Mouse (Mus musculus): Measurements from ENCODE around the gene Fbxo40. TPM values are rescaled to one million over a fixed set of nuclear protein-coding genes. Genes with fewer than 3 reads are reported as not detected.
A peak's percentile ranks its signal among the peaks of the same experiment; 100 is the strongest.

Gene Fbxo40
- polyA plus RNA-seq, 1 experiment from 2014 or later: not detected

DNA sequence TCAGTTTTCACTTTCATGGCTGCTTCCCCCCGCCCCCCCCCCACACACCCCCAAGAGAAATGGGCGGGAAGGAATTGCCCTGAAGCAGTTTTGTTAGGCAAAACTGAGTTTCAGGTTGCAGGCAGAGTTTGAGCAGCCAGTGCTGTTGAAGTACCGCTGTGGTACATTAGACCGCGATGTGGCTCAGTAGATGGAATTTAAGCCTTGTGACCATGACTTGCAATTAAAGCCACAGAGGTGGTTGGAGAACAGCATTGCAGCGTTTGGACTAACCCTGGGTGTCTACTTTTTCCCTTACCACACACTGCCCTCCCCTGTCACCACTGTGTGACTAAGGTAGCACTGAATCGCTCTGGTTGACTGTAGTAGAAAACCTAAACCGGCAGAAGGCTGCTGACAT, 774 bp downstream of the Fbxo40 start:
- WGBS (ENCODE audit: insufficient replicate concordance): 61% methylated on average over 8 of the region's 8 CpGs
- Histone ChIP-seq H3K36me3 (no peaks in the 10 kb centered on the region), H3K27me3 (no peaks in the 10 kb centered on the region), H3K4me2 (no peak overlapping the region), H3K27ac (no peak overlapping the region), H3K4me1 (replicated peaks) (no peaks in the 10 kb centered on the region), H3K9me3 (replicated peaks) (no peaks in the 10 kb centered on the region), H3K4me3 (replicated peaks) (no peak overlapping the region), H3K9ac (no peak overlapping the region)
- ATAC-seq (ENCODE audit: low read depth) (no peak), DNase-seq (no peak)

DNA sequence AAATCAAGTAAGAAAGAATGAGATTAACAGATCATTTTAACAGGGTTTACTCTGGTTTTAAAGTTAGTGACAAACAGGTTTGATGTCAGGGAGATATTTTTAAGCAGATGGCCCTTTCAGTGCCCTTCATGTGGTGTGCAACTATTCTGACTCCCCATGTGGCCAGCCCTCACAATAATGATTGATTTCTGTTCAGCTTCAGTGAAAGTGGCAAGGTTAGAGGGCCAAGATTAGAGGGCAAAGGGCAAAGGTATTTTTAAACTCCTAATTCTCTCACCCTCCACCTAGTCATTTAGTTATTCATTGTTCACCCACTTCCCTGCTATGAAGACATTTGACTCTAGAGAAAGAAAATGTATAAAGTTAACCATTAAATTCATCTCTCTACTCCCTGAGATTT, 2.2 kb downstream of the Fbxo40 start:
- DNase-seq (no peak), ATAC-seq (ENCODE audit: low read depth) (no peak)
- no peak overlapping the region for H3K27ac ChIP-seq

DNA sequence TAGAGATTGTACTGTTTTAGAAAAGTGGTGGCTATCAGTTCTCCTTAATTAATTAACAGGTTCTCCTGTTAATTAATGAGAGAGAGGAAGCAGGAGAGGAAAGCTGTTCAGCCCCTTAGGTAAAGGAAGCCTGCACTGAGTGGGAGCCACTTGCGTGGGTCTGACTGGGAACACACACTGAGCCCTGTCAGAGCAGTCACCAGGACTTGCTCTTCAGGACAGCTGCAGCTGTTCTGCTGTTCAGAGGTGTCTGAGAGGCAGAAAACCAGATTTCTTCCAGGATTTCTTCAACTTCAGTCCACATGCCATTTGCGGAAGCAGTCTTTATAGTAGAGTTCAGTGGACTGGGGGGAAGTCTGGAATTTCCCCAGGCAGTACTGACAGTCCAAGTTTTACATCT, 2.9 kb downstream of the Fbxo40 start:
- Histone ChIP-seq H3K4me2 (no peak overlapping the region), H3K4me1 (replicated peaks) (no peaks in the 10 kb centered on the region), H3K36me3 (no peaks in the 10 kb centered on the region), H3K9ac (no peak overlapping the region), H3K4me3 (replicated peaks) (no peak overlapping the region), H3K27ac (no peak overlapping the region), H3K27me3 (no peaks in the 10 kb centered on the region), H3K9me3 (replicated peaks) (no peaks in the 10 kb centered on the region)
- ATAC-seq (ENCODE audit: low read depth) (no peak), DNase-seq (no peak)
- WGBS (ENCODE audit: insufficient replicate concordance): 57% methylated on average over 2 of the region's 2 CpGs

More for the DNA sequence above, 2.2 kb downstream of the Fbxo40 start:
- no peak overlapping the region for H3K4me3 ChIP-seq (replicated peaks)
- H3K36me3 ChIP-seq: no peaks in the 10 kb centered on the region
- H3K4me1 ChIP-seq (replicated peaks): no peaks in the 10 kb centered on the region
- H3K9ac ChIP-seq: no peak overlapping the region
- no peaks in the 10 kb centered on the region for H3K27me3 ChIP-seq
- no peak overlapping the region for H3K4me2 ChIP-seq
- no peaks in the 10 kb centered on the region for H3K9me3 ChIP-seq (replicated peaks)

DNA sequence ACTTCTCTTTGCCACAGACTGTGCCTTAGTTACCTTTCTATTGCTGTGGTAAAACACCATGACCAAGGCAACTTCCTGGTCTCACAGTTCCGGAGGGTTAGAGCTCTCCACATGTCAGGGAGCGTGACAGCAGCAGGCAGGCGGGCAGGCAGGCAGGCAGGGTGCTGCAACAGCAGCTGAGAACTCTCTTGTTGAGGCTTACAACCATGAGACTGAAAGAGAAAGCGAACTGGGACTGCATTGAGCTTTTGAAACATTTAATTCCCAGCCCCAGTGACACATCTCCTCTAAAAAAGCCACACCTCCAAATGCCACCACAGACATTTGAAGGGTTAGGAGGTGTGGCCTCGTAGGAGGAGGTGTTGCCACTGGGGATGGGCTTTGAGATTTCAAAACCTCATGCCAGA, 4.6 kb downstream of the Fbxo40 start:
- Histone ChIP-seq H3K4me2 (peak overlapping the region; percentile 39), H3K9ac (no peak overlapping the region), H3K36me3 (no peaks in the 10 kb centered on the region), H3K27me3 (no peaks in the 10 kb centered on the region), H3K4me3 (replicated peaks) (peak overlapping the region; percentile 21; the same call in 1 of the 2 replicates), H3K27ac (no peak overlapping the region), H3K9me3 (replicated peaks) (no peaks in the 10 kb centered on the region), H3K4me1 (replicated peaks) (no peaks in the 10 kb centered on the region)
- ATAC-seq (ENCODE audit: low read depth) (peak; percentile 66), DNase-seq (peak; percentile 3)
- WGBS (ENCODE audit: insufficient replicate concordance): 26% methylated on average over 5 of the region's 5 CpGs

DNA sequence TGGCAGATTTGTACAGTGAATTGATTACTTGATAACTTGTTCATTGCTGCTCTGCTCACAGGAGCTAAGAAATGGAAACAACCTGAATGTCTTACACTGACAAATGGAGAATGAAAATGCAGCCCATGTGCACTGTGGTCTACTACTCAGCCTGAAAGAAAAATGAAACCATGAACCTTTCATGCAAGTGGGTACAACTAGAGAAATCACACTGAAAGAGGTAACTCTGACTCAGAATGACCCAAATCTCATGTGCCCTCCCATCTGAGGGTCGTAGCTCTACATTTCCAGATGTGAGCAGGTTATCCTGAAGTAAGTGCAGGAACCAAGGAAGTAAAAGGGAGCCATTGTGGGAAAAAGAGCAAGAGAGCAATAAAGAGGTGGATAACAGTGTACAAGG, 6.5 kb downstream of the Fbxo40 start:
- DNase-seq (no peak), ATAC-seq (ENCODE audit: low read depth) (no peak)
- Histone ChIP-seq H3K4me1 (replicated peaks) (no peaks in the 10 kb centered on the region), H3K9me3 (replicated peaks) (no peaks in the 10 kb centered on the region), H3K36me3 (no peaks in the 10 kb centered on the region), H3K27me3 (no peaks in the 10 kb centered on the region), H3K9ac (no peak overlapping the region), H3K4me3 (replicated peaks) (no peak overlapping the region), H3K4me2 (no peak overlapping the region), H3K27ac (no peak overlapping the region)
- 73% methylated on average over 1 of the region's 1 CpGs for WGBS (ENCODE audit: insufficient replicate concordance)

DNA sequence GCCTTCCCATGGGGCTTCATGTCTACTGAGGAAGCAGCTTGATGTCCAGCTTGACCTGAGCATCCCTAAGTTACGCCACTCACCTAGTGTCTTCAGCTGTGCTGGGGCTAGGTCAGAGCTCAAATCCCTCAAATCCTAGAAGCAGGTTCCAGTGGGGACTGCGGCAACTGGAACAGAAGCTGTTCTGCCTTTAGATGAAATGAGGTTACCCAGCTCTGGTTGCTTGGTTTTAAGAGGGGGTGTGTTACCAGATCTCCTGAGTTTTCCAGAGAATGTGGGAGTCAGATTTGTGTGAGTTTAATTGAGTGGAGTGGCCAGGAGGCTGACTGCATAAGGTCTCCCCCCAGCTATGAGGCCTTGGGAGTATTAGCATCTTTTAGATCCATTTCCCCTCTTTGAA, 11.1 kb downstream of the Fbxo40 start:
- 84% methylated on average over 2 of the region's 2 CpGs for WGBS (ENCODE audit: insufficient replicate concordance)
- no peaks in the 10 kb centered on the region for H3K4me1 ChIP-seq (replicated peaks)
- no peaks in the 10 kb centered on the region for H3K27me3 ChIP-seq
- no peaks in the 10 kb centered on the region for H3K36me3 ChIP-seq
- H3K9ac ChIP-seq: no peak overlapping the region
- H3K27ac ChIP-seq: no peak overlapping the region
- H3K9me3 ChIP-seq (replicated peaks): no peaks in the 10 kb centered on the region
- no peak overlapping the region for H3K4me3 ChIP-seq (replicated peaks)
- ATAC-seq (ENCODE audit: low read depth): no peak
- DNase-seq: no peak
- no peak overlapping the region for H3K4me2 ChIP-seq

DNA sequence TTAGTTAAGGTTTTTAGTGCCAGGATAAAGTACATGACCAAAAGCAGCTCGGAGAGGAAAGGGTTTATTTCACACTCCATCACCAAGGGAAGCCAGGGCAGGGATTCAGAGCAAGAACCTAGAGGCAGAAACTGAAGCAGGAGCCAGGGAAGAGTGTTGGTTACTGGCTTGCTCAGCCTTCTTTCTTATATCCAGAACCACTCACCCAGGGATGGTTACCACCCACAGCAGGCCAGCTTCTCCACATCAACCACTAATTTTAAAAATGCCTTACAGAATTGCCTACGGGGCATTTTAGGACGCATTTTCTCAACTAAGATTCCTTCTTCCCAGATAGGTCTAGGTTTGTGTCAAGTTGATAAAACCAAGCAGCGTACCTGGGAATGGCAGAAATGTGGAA, 26.9 kb downstream of the Fbxo40 start:
- whole genome bisulfite sequencing (ENCODE audit: insufficient replicate concordance): 70% methylated on average over 4 of the region's 4 CpGs
- no peak overlapping the region for H3K4me3 ChIP-seq (replicated peaks)
- no peak overlapping the region for H3K4me2 ChIP-seq
- no peaks in the 10 kb centered on the region for H3K9me3 ChIP-seq (replicated peaks)
- no peaks in the 10 kb centered on the region for H3K27me3 ChIP-seq
- no peak overlapping the region for H3K9ac ChIP-seq
- DNase-seq (no peak), ATAC-seq (ENCODE audit: low read depth) (no peak)
- H3K27ac ChIP-seq: no peak overlapping the region
- H3K4me1 ChIP-seq (replicated peaks): no peaks in the 10 kb centered on the region
- no peaks in the 10 kb centered on the region for H3K36me3 ChIP-seq

DNA sequence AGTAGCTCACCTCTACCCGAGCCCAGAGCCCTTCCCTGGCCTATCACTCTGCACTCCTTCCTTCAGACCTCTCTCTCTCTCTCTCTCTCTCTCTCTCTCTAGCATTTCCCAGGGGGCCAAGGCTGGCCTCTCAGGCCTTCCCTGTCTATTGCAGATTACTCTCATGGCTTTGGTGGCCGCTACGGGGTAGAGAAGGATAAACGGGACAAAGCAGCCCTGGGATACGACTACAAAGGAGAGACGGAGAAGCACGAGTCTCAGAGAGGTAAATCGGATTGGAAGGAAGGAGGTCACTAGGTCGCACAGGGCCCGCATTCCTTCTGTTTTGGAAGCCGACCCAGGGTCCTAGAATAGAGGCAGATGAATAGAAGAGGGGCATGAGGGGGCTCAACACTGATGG, 35.2 kb downstream of the Fbxo40 start:
- no peaks in the 10 kb centered on the region for H3K4me1 ChIP-seq (replicated peaks)
- H3K4me2 ChIP-seq: no peak overlapping the region
- H3K4me3 ChIP-seq (replicated peaks): no peak overlapping the region
- 74% methylated on average over 11 of the region's 11 CpGs for WGBS (ENCODE audit: insufficient replicate concordance)
- no peaks in the 10 kb centered on the region for H3K27me3 ChIP-seq
- DNase-seq (no peak), ATAC-seq (ENCODE audit: low read depth) (no peak)
- H3K36me3 ChIP-seq: no peaks in the 10 kb centered on the region
- H3K9me3 ChIP-seq (replicated peaks): no peaks in the 10 kb centered on the region
- no peak overlapping the region for H3K27ac ChIP-seq
- no peak overlapping the region for H3K9ac ChIP-seq

DNA sequence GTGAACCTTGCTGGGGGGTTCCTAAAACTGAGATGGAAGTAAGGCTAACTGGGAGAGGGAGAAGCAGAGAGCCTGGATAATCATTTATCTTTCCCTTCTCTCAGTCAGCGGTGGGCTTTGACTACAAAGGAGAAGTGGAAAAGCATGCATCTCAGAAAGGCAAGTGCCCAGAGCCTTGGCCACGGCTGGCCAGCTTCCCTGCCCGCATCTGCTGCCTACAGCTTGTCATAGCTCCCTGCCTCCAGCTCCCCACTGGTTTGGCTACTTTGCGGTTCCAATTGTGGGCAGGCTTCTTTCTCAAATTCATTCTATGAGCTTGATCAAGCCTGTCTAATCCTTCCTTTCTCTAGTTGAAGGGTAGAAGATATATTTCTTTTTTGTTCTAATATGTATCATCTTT, 39.2 kb downstream of the Fbxo40 start:
- no peaks in the 10 kb centered on the region for H3K36me3 ChIP-seq
- no peaks in the 10 kb centered on the region for H3K4me1 ChIP-seq (replicated peaks)
- H3K27me3 ChIP-seq: no peaks in the 10 kb centered on the region
- H3K27ac ChIP-seq: no peak overlapping the region
- no peak overlapping the region for H3K9ac ChIP-seq
- no peak overlapping the region for H3K4me2 ChIP-seq
- DNase-seq (no peak), ATAC-seq (ENCODE audit: low read depth) (no peak)
- no peak overlapping the region for H3K4me3 ChIP-seq (replicated peaks)
- 73% methylated on average over 4 of the region's 4 CpGs for WGBS (ENCODE audit: insufficient replicate concordance)
- H3K9me3 ChIP-seq (replicated peaks): no peaks in the 10 kb centered on the region

DNA sequence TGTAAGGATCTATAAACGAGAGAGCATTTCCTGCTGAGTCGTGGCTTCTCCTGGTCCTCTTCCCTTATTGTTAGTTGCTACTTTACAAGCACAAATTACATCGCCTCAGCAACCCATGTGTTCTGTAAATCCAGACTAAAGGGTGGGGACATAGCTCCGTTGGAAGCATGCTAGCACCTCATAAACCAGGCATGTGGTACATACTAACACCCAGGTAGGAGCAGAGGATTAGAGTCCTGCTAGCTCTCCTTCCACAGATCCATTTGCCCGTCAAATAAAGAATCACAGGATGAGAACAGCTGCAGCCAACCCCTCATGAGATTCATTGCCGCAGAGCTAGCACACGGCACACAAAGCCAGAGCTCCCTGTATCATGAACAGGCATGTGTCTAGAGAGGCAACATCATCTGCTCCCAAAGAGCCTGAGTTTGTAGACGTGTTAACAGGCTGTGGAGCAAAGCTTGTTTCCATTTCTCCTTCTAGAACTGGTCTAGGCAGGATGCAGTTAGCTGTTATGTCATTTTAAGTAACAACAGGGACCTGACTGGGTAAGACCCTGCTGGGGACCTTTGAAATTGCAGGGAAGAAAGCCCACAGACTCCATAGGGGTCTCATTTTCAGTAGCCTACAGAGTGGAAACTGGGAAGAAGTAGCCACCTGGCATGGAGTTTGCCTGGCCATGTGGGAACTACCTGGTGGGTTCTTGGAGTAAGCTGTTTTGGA, 40.5 kb downstream of the Fbxo40 start:
- WGBS (ENCODE audit: insufficient replicate concordance): 63% methylated on average over 8 of the region's 8 CpGs
- ATAC-seq (ENCODE audit: low read depth): no peak

DNA sequence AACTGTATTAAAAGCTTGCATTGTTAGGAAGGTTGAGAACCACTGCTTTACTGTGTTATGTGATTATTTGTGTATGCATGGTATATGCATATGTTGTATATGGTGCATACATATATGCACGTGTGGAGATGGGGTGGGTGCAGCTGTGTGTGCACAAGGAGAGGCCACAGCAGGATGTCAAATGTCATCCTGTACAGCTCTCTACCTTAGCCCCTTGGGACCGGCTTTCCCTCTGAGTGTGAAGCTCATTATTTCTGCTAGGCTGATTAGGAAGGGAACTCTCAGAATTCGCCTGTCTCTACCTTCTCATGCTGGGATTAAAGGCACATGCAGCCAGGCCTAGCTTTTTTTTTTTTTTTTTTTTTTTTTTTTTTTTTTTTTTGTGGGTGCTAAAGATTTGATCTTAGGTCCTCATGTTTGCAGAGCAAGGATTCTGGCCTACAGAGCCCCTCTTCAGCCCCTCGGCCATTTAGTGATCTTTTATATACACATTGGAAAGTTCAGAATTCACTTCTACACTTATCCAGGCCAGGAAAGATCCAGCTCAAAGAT, 42.5 kb downstream of the Fbxo40 start:
- 54% methylated on average over 4 of the region's 4 CpGs for WGBS (ENCODE audit: insufficient replicate concordance)
- DNase-seq (no peak), ATAC-seq (ENCODE audit: low read depth) (no peak)
- no peak overlapping the region for H3K9ac ChIP-seq
- no peak overlapping the region for H3K4me3 ChIP-seq (replicated peaks)
- no peak overlapping the region for H3K4me2 ChIP-seq
- H3K4me1 ChIP-seq (replicated peaks): no peaks in the 10 kb centered on the region
- no peaks in the 10 kb centered on the region for H3K9me3 ChIP-seq (replicated peaks)
- no peak overlapping the region for H3K27ac ChIP-seq
- no peaks in the 10 kb centered on the region for H3K36me3 ChIP-seq
- no peaks in the 10 kb centered on the region for H3K27me3 ChIP-seq

More for the DNA sequence above, 40.5 kb downstream of the Fbxo40 start:
- H3K4me3 ChIP-seq (replicated peaks): no peak overlapping the region
- no peaks in the 10 kb centered on the region for H3K27me3 ChIP-seq
- H3K4me2 ChIP-seq: no peak overlapping the region
- no peak overlapping the region for H3K9ac ChIP-seq
- no peak overlapping the region for H3K27ac ChIP-seq
- H3K36me3 ChIP-seq: no peaks in the 10 kb centered on the region
- no peak for DNase-seq
- no peaks in the 10 kb centered on the region for H3K4me1 ChIP-seq (replicated peaks)
- H3K9me3 ChIP-seq (replicated peaks): no peaks in the 10 kb centered on the region

DNA sequence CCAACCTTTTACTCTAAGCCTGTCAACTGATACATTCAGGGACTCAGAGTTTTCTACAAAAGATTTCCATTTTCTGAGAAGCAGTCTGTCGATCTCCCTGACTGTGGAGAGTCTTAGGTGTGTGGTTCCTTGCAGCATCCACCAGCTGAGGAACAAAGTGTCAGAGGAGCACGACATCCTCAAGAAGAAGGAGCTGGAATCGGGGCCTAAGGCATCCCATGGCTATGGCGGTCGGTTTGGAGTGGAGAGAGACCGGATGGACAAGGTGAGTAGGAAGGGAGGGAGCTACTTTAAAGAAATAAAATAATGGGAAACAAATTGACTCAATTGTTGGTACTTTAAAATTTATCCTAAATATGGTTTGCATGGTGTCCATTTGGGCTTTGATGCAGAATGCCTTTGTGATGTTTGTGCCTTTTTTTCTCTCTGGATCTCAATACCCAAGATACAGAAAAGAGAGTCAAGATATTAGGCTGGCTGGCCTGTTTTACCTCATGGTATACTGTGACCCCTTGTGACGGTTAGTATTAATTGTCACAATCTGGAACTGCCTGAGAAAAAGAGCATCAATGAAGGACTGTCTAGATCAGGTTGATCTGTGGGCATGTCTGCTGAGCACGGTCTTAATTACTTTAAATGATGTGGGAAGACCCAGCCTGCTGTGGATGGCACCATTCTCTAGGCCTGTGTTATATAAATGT, 43.7 kb downstream of the Fbxo40 start:
- no peaks in the 10 kb centered on the region for H3K27me3 ChIP-seq
- no peak overlapping the region for H3K4me3 ChIP-seq (replicated peaks)
- H3K36me3 ChIP-seq: no peaks in the 10 kb centered on the region
- H3K9me3 ChIP-seq (replicated peaks): no peaks in the 10 kb centered on the region
- WGBS (ENCODE audit: insufficient replicate concordance): 76% methylated on average over 8 of the region's 8 CpGs
- ATAC-seq (ENCODE audit: low read depth) (no peak), DNase-seq (no peak)
- H3K4me1 ChIP-seq (replicated peaks): peaks cover 3% of the 10 kb centered on the region; the same call in 1 of the 2 replicates
- no peak overlapping the region for H3K4me2 ChIP-seq
- H3K27ac ChIP-seq: no peak overlapping the region
- H3K9ac ChIP-seq: no peak overlapping the region

Data from liver, embryonic 13.5 days (tissue).